8 mouse cellular contexts compared by ENCODE assay signal in genomic region chr9:84032669-84033341, GRCm38 (mm10).
A peak's percentile ranks its signal among the peaks of the same experiment; 100 is the strongest.
DNase-seq lines count a peak whose midpoint lies in the region; ATAC-seq and TF ChIP-seq lines count a peak whose summit lies in the region.

No protein-coding gene starts in this region.

- no peak for TF ChIP-seq CTCF in heart, adult 2 months (IDR thresholded peaks at IDR 0.05)

- no peak for TF ChIP-seq POLR2A in heart, adult 2 months (IDR thresholded peaks at IDR 0.05; ENCODE audit: insufficient read depth, low read depth, low read length)
- TF ChIP-seq POLR2A in limb, embryonic 14.5 days (IDR thresholded peaks at IDR 0.05; ENCODE audit: borderline replicate concordance, extremely low read depth, insufficient read depth, insufficient read length), result no peak

- WGBS in neural tube, embryonic 11.5 days, result 40% methylated on average over 19 of the region's 19 CpGs
- 34% methylated on average over 19 of the region's 19 CpGs for WGBS in heart, adult 2 months
- 14% methylated on average over 19 of the region's 19 CpGs for WGBS in limb, embryonic 14.5 days

- no peak for TF ChIP-seq EP300 in heart, adult 2 months (IDR thresholded peaks at IDR 0.05; ENCODE audit: insufficient read depth, low read depth, low read length)

- H3K36me3 ChIP-seq in neural tube, embryonic 11.5 days (ENCODE audit: control insufficient read depth, insufficient read depth, low read length), result no peaks in the 10 kb centered on the region
- H3K36me3 ChIP-seq in heart, adult 2 months (ENCODE audit: control insufficient read depth, insufficient read depth, low read length), result no peaks in the 10 kb centered on the region
- H3K36me3 ChIP-seq in limb, embryonic 14.5 days (ENCODE audit: control insufficient read depth, insufficient read depth, low read length), result no peaks in the 10 kb centered on the region

- H3K9ac ChIP-seq in neural tube, embryonic 11.5 days (ENCODE audit: low read length), result no peak overlapping the region
- H3K9ac ChIP-seq in heart, adult 2 months (ENCODE audit: low read depth, low read length), result no peak overlapping the region
- no peak overlapping the region for H3K9ac ChIP-seq in limb, embryonic 14.5 days (ENCODE audit: low read depth, low read length, severe bottlenecking)

- no peaks in the 10 kb centered on the region for H3K9me3 ChIP-seq in neural tube, embryonic 11.5 days (ENCODE audit: control insufficient read depth, low read length)
- no peaks in the 10 kb centered on the region for H3K9me3 ChIP-seq in limb, embryonic 14.5 days (ENCODE audit: control insufficient read depth, low read length)

- no peaks in the 10 kb centered on the region for H3K79me2 ChIP-seq in heart, adult 2 months (replicated peaks; ENCODE audit: control insufficient read depth, insufficient read depth, low read length)

- peak; percentile 23 for DNase-seq in neural tube, embryonic 11.5 days (ENCODE audit: low spot score)
- no peak for DNase-seq in neural tube, embryonic 10.5 days (ENCODE audit: extremely low spot score, low spot score)
- peak; percentile 32 to 37 for DNase-seq in heart, adult 2 months
- peak; percentile 49 for DNase-seq in limb, embryonic 14.5 days (ENCODE audit: low spot score)
- DNase-seq in thymus, postnatal 0 days (ENCODE audit: low spot score), result no peak
- DNase-seq in kidney, adult 18-20 months, result no peak
- DNase-seq in layer of hippocampus, postnatal 25 days (ENCODE audit: extremely low spot score in 1 of 2, low spot score in 1 of 2), result no peak

- no peak overlapping the region for H3K4me3 ChIP-seq in neural tube, embryonic 11.5 days (ENCODE audit: low read depth, low read length)
- no peak overlapping the region; the same call in 1 of the 2 replicates for H3K4me3 ChIP-seq in heart, adult 2 months
- H3K4me3 ChIP-seq in limb, embryonic 14.5 days (replicated peaks; ENCODE audit: low read length), result no peak overlapping the region

- no peaks in the 10 kb centered on the region for H3K27me3 ChIP-seq in neural tube, embryonic 11.5 days (ENCODE audit: control insufficient read depth, insufficient read depth, low read length)
- H3K27me3 ChIP-seq in heart, adult 2 months (ENCODE audit: control insufficient read depth, insufficient read depth, low read length), result no peaks in the 10 kb centered on the region
- 0 out of 2 replicates have a peak, but pooled peaks cover 5% of the 10 kb centered on the region for H3K27me3 ChIP-seq in limb, embryonic 14.5 days (ENCODE audit: control insufficient read depth, insufficient read depth, low read length)

- peak; percentile 71; the same call in 1 of the 2 replicates for ATAC-seq in neural tube, embryonic 11.5 days (ENCODE audit: insufficient read depth, low FRiP score, low TSS enrichment)
- ATAC-seq in limb, embryonic 14.5 days (ENCODE audit: low FRiP score, low read depth), result no peak
- ATAC-seq in inflammation-experienced regulatory T-cells, adult 6 months, result no peak

- intact Hi-C loops in heart, adult 2 months (cut with DNase I), result no loop called here

- H3K4me1 ChIP-seq in neural tube, embryonic 11.5 days (ENCODE audit: control insufficient read depth, insufficient read depth, low read length), result no peaks in the 10 kb centered on the region
- peaks cover 2% of the 10 kb centered on the region for H3K4me1 ChIP-seq in heart, adult 2 months (ENCODE audit: control insufficient read depth, insufficient read depth, low read length)
- peaks cover 19% of the 10 kb centered on the region for H3K4me1 ChIP-seq in limb, embryonic 14.5 days (ENCODE audit: control insufficient read depth, insufficient read depth, low read length)

- H3K4me2 ChIP-seq in neural tube, embryonic 11.5 days (ENCODE audit: low read depth), result no peak overlapping the region
- no peak overlapping the region for H3K4me2 ChIP-seq in limb, embryonic 14.5 days (replicated peaks; ENCODE audit: low read depth, low read length, severe bottlenecking)

- H3K27ac ChIP-seq in neural tube, embryonic 11.5 days (ENCODE audit: low read depth, low read length), result no peak overlapping the region
- no peak overlapping the region for H3K27ac ChIP-seq in heart, adult 2 months
- H3K27ac ChIP-seq in limb, embryonic 14.5 days (replicated peaks; ENCODE audit: low read depth, low read length), result no peak overlapping the region

Comparison
In these comparisons a context has a peak if more than half of its experiments do, and no peak if none do; other contexts are left out.
1. DNase-seq: peak in neural tube, embryonic 11.5 days (single experiment), heart, adult 2 months (2 of 2) and limb, embryonic 14.5 days (single experiment); none in neural tube, embryonic 10.5 days (single experiment), thymus, postnatal 0 days (single experiment), kidney, adult 18-20 months (single experiment) and layer of hippocampus, postnatal 25 days (0 of 2).